Mouse (Mus musculus) liver, embryonic 13.5 days (tissue): Measurements from ENCODE around the gene Mtmr12. TPM values are rescaled to one million over a fixed set of nuclear protein-coding genes. Genes with fewer than 3 reads are reported as not detected.

Experiments used
- ATAC-seq: fragments of 200-750 bp; cut with Nextera tagmentation; 2 replicates; pipeline ENCODE4 v1.8.0; 2017; ENCODE audit warnings: low read depth, mild to moderate bottlenecking, moderate number of reproducible peaks, moderate library complexity
- DNase-seq: peaks from one replicate; pipeline ENCODE4 v3.0.0; 2022
- H3K27ac ChIP-seq: fragments of 300-500 bp; sonication (generic); 2 replicates; pipeline ENCODE4 v1.5.1; 2015; ENCODE audit warnings: moderate library complexity, mild to moderate bottlenecking, inconsistent platforms
- H3K27me3 ChIP-seq: fragments of 300-500 bp; sonication (generic); 2 replicates; pipeline ENCODE4 v1.6.1; 2015; ENCODE audit warnings: mild to moderate bottlenecking, inconsistent platforms
- H3K36me3 ChIP-seq: fragments of 300-500 bp; sonication (generic); 2 replicates; pipeline ENCODE4 v1.6.1; 2015; ENCODE audit warnings: mild to moderate bottlenecking, inconsistent platforms
- H3K4me1 ChIP-seq: fragments of 300-500 bp; sonication (generic); replicated peaks from 2 replicates; pipeline ENCODE4 v1.6.1; 2015; ENCODE audit warnings: inconsistent platforms
- H3K4me2 ChIP-seq: fragments of 300-500 bp; sonication (generic); 2 replicates; pipeline ENCODE4 v1.6.1; 2015; ENCODE audit warnings: inconsistent platforms, mild to moderate bottlenecking, moderate library complexity
- H3K4me3 ChIP-seq: fragments of 300-500 bp; sonication (generic); replicated peaks from 2 replicates; pipeline ENCODE4 v1.5.1; 2015; ENCODE audit warnings: mild to moderate bottlenecking, inconsistent platforms
- H3K9ac ChIP-seq: fragments of 300-500 bp; sonication (generic); 2 replicates; pipeline ENCODE4 v1.6.1; 2015; ENCODE audit warnings: mild to moderate bottlenecking, inconsistent platforms
- H3K9me3 ChIP-seq: fragments of 300-500 bp; sonication (generic); replicated peaks from 2 replicates; pipeline ENCODE4 v1.6.1; 2016; ENCODE audit warnings: inconsistent platforms
- WGBS: fragments of 180-500 bp; shearing (Covaris S2); methylation state at CpG from one replicate; pipeline ENCODE4 v1.1.7; 2015; ENCODE audit not compliant: insufficient replicate concordance; 5-methylcytosine and 5-hydroxymethylcytosine counted together
- polyA plus RNA-seq: library from polyadenylated mRNA; unstranded; fragments of >200 nt; fragmentation: Nextera tagmentation; extraction: Ambion mirVana; gene quantifications from 2 replicates; pipeline ENCODE4 v1.2.1, GENCODE M21; 2015

The Mtmr12 gene
- polyA plus RNA-seq, 1 experiment from 2014 or later: 6.3 TPM

DNA sequence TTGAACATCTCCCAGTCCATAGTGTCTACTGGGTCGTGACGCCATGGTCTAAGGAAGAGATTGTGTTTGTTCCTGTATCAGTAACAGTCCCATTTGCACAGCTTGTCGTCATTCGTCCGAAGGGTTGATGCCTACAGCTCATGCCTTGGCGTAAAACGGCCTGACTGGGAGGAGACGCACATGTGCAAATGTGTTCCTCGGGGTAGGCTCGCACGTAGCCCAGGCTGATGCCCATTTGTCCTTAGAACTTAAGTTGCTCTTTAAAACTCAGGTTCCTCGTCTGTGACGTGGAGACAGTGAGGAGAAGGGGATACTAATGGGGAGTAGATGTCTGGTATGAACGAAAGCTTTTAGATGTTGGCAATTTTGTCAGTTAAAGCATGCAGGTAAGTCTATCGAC, 22.1 kb downstream of the Mtmr12 start:
- Histone ChIP-seq H3K4me2 (no peak overlapping the region), H3K4me1 (peaks cover 94% of the 10 kb centered on the region)
- WGBS: 80% methylated on average over 15 of the region's 15 CpGs

DNA sequence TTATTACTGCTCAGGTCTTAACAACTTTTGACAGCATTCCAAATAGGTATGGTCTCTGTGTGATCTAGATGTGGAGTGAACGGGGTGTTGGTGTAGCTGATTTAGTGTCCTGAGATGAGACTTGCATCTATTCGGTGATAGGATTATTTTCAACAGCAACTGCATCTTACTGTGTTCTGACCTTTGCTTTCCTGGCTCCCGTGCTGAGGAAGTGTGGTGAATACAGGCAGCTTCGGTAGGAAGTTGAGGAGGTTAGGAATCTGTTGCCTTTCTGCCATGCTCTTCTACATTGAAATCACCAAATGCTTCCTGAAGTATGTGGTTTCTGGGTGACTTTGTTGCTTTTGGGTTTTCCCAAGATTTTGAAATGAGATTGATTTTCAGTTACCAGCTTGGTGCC, 22.5 kb downstream of the Mtmr12 start:
- no peak overlapping the region for H3K27ac ChIP-seq
- WGBS: 52% methylated on average over 4 of the region's 4 CpGs
- peaks cover 7% of the 10 kb centered on the region; the same call in 1 of the 2 replicates for H3K36me3 ChIP-seq
- no peaks in the 10 kb centered on the region for H3K27me3 ChIP-seq
- H3K9me3 ChIP-seq: no peaks in the 10 kb centered on the region
- no peak overlapping the region for H3K4me2 ChIP-seq
- no peak overlapping the region for H3K4me3 ChIP-seq
- DNase-seq (no peak), ATAC-seq (no peak)
- H3K4me1 ChIP-seq: peaks cover 94% of the 10 kb centered on the region
- H3K9ac ChIP-seq: no peak overlapping the region

More for the DNA sequence above, 22.1 kb downstream of the Mtmr12 start:
- peaks cover 7% of the 10 kb centered on the region; the same call in 1 of the 2 replicates for H3K36me3 ChIP-seq
- DNase-seq (no peak), ATAC-seq (no peak)
- no peaks in the 10 kb centered on the region for H3K27me3 ChIP-seq
- no peak overlapping the region for H3K9ac ChIP-seq
- no peak overlapping the region for H3K27ac ChIP-seq
- H3K9me3 ChIP-seq: no peaks in the 10 kb centered on the region
- H3K4me3 ChIP-seq: no peak overlapping the region

DNA sequence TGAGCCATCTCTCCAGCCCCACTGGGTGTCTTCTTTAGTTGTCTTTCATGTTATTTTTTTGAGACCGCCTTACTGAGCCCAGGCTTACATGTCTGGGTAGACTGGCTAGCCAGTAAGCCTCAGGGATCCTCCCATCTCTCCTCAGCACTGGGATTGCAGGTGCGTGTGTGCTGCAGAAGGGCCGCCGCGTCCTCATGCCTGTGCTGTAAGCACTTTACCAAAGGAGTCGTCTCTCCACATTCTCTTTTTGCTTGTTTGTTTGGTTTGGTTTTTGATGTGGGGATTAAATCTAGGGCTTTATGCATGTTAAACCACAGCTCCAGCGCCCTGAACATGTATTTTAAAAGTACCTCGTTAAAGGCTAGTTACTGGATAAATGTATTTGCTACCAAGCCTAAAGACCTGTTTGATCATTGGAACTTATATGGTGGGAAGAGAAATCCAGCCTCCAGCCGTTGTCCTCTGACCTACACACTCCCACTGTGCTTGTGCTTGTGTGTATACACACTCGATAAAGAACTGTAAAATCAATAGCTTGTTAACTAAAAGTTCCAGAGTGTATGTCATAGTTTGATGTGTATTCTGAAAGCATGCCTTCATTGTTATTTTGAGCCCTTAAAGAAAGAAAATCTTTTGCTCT, 24.9 kb downstream of the Mtmr12 start:
- DNase-seq (no peak), ATAC-seq (peak; percentile 43)
- Histone ChIP-seq H3K9ac (no peak overlapping the region), H3K9me3 (no peaks in the 10 kb centered on the region), H3K27ac (peak overlapping the region; percentile 56), H3K4me1 (peaks cover 81% of the 10 kb centered on the region), H3K4me2 (0 out of 2 replicates have a peak overlapping the region, but pooled peaks have one; percentile 13), H3K36me3 (peaks cover 25% of the 10 kb centered on the region), H3K4me3 (no peak overlapping the region), H3K27me3 (no peaks in the 10 kb centered on the region)
- WGBS: 66% methylated on average over 10 of the region's 10 CpGs

DNA sequence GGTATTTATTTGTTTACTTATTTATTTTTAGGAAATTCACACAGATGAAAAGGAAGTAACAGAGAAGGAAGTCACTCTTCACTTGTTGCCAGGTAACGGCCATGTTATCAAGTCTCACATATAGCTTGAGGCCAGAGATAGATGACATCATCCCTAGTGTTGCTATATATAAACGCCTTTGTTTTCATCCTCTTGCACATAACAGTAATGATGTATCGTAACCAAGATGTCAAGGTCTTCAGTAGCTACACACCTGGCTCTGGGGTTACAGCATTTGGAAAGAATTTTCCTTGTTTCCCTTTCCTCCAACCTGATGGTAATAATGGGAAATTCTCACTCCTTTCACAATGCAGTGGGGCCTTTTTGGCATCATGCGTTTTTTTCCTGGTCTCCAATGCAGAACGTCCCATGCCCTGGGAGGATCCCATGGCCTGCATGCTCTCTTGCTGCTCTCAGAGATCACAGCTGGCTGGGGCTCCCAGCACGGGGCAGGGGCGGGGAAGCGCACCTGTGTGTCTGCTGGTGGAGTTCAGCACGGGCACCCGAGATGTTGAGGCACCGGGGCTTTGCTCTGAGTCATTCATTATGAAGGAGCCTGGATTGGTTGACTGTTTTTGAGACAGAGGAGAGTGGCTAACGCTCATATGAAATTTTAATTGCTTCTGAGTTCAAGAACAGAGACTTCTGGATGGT, 25.6 kb downstream of the Mtmr12 start:
- peak overlapping the region; percentile 13; the same call in 1 of the 2 replicates for H3K4me2 ChIP-seq
- H3K9ac ChIP-seq: peak overlapping the region; percentile 5; the same call in 1 of the 2 replicates
- H3K36me3 ChIP-seq: peaks cover 26% of the 10 kb centered on the region
- 43% methylated on average over 12 of the region's 12 CpGs for WGBS
- H3K4me1 ChIP-seq: peaks cover 78% of the 10 kb centered on the region
- H3K27me3 ChIP-seq: no peaks in the 10 kb centered on the region
- H3K4me3 ChIP-seq: no peak overlapping the region
- peak; percentile 61 for ATAC-seq
- H3K9me3 ChIP-seq: no peaks in the 10 kb centered on the region
- no peak overlapping the region; the same call in 1 of the 2 replicates for H3K27ac ChIP-seq
- peak; percentile 23 for DNase-seq

DNA sequence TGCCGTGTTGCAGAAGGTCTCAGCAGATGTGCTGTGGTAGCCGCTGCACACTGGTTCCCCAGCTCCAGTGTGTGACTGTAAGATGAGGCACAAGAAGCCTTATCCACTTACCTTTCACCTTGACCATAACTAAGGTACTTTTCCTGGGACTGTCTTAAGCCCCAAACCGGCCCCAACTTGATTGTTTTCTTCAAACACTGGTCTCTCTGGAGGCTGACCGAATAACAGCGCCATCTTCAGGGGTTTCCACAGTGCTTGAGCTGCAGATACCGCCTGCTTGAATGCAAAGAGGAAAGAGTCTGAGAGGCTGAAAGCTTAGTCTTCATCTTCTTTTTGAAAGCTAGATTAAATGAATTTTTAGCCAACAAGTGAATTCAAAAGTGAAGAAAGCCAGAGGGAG, 26.6 kb downstream of the Mtmr12 start:
- 78% methylated on average over 6 of the region's 6 CpGs for WGBS
- peaks cover 77% of the 10 kb centered on the region for H3K4me1 ChIP-seq
- ATAC-seq: no peak

GRCm38 (mm10) chr15:12232429-12232828, 27.6 kb downstream of the Mtmr12 start:
- 82% methylated on average over 11 of the region's 11 CpGs for WGBS
- no peak overlapping the region for H3K27ac ChIP-seq

More for the DNA sequence above, 26.6 kb downstream of the Mtmr12 start:
- Histone ChIP-seq H3K36me3 (peaks cover 33% of the 10 kb centered on the region), H3K27ac (no peak overlapping the region), H3K4me2 (no peak overlapping the region), H3K9me3 (no peaks in the 10 kb centered on the region), H3K9ac (no peak overlapping the region), H3K27me3 (no peaks in the 10 kb centered on the region), H3K4me3 (no peak overlapping the region)
- DNase-seq: no peak

DNA sequence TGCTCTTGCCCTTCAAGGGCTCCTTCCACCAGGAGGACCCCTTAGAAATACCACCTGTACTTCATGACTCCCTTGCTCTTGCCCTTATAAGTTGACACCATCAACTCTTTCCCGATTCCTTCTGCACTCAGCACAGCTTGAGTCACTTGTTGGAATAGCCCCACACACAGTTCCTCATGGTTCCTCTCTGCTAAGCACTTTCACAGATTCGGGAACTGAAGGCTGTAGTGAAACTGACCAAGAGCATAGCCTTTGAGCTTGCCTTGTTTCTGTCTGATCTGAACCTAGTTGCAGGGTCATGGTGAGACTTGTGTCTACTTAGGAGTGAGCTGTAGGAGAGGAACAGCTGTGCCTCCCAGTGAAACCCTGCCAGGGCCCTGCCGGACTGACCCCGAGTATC, 28.2 kb downstream of the Mtmr12 start:
- Histone ChIP-seq H3K4me3 (no peak overlapping the region), H3K4me1 (peaks cover 75% of the 10 kb centered on the region), H3K27me3 (no peaks in the 10 kb centered on the region), H3K9ac (no peak overlapping the region), H3K36me3 (peaks cover 42% of the 10 kb centered on the region), H3K4me2 (no peak overlapping the region), H3K27ac (no peak overlapping the region), H3K9me3 (no peaks in the 10 kb centered on the region)
- DNase-seq: no peak
- WGBS: 79% methylated on average over 4 of the region's 4 CpGs
- ATAC-seq: no peak

More at GRCm38 (mm10) chr15:12232429-12232828, 27.6 kb downstream of the Mtmr12 start:
- no peak overlapping the region for H3K4me3 ChIP-seq
- H3K9me3 ChIP-seq: no peaks in the 10 kb centered on the region
- H3K36me3 ChIP-seq: peaks cover 36% of the 10 kb centered on the region
- no peaks in the 10 kb centered on the region for H3K27me3 ChIP-seq
- H3K9ac ChIP-seq: no peak overlapping the region
- DNase-seq (no peak), ATAC-seq (peak; percentile 40)
- H3K4me2 ChIP-seq: no peak overlapping the region
- H3K4me1 ChIP-seq: peaks cover 76% of the 10 kb centered on the region

DNA sequence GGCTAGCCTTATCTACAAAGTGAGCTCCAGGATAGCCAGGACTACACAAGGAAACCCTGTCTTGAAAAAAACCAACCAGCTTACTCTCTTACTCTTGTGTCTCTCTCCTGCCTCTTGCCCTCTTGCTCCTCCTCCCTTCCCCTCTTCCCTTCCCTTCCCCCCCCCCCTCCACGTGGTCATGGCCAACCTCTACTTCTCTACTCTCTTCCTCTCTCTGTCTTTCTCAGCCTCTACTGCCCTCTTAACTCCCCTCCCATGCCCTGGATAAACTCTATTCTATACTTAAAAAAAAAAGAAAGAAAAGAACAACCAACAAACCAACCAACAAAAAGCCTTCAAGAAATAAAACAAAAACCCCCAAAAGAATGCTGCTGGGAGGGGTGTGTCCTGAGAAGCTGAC, 30.7 kb downstream of the Mtmr12 start:
- ATAC-seq (no peak), DNase-seq (no peak)
- Histone ChIP-seq H3K27ac (no peak overlapping the region; the same call in 1 of the 2 replicates), H3K4me2 (no peak overlapping the region), H3K4me1 (peaks cover 51% of the 10 kb centered on the region), H3K27me3 (no peaks in the 10 kb centered on the region), H3K9ac (no peak overlapping the region), H3K36me3 (peaks cover 61% of the 10 kb centered on the region), H3K4me3 (no peak overlapping the region), H3K9me3 (no peaks in the 10 kb centered on the region)
- WGBS: 12% methylated on average over 1 of the region's 1 CpGs

- peaks cover 61% of the 10 kb centered on the region for H3K36me3 ChIP-seq
- H3K4me3 ChIP-seq: no peak overlapping the region
- ATAC-seq (no peak), DNase-seq (no peak)
- H3K27ac ChIP-seq: peak overlapping the region; percentile 18; the same call in 1 of the 2 replicates
- no peaks in the 10 kb centered on the region for H3K9me3 ChIP-seq
- no peak overlapping the region for H3K9ac ChIP-seq
- no peak overlapping the region for H3K4me2 ChIP-seq
- no peaks in the 10 kb centered on the region for H3K27me3 ChIP-seq
- 75% methylated on average over 4 of the region's 4 CpGs for WGBS
- H3K4me1 ChIP-seq: peaks cover 48% of the 10 kb centered on the region
These were observed 31.2 kb downstream of the Mtmr12 start for GRCm38 (mm10) chr15:12235983-12236382.

- Histone ChIP-seq H3K4me2 (no peak overlapping the region), H3K27me3 (no peaks in the 10 kb centered on the region), H3K9ac (no peak overlapping the region), H3K4me1 (peaks cover 42% of the 10 kb centered on the region), H3K27ac (peak overlapping the region; percentile 19; the same call in 1 of the 2 replicates), H3K36me3 (peaks cover 55% of the 10 kb centered on the region), H3K9me3 (no peaks in the 10 kb centered on the region), H3K4me3 (no peak overlapping the region)
- ATAC-seq: 0 out of 2 replicates have a peak, but pooled peaks have one; percentile 30
- DNase-seq: no peak
- WGBS: 18% methylated on average over 2 of the region's 2 CpGs
These were observed 32.1 kb downstream of the Mtmr12 start for GRCm38 (mm10) chr15:12236961-12237360.

- no peak for ATAC-seq
- Histone ChIP-seq H3K36me3 (peaks cover 55% of the 10 kb centered on the region), H3K4me1 (peaks cover 36% of the 10 kb centered on the region), H3K27ac (peak overlapping the region; percentile 19; the same call in 1 of the 2 replicates), H3K27me3 (no peaks in the 10 kb centered on the region), H3K9me3 (no peaks in the 10 kb centered on the region), H3K4me2 (no peak overlapping the region), H3K4me3 (no peak overlapping the region), H3K9ac (no peak overlapping the region)
- WGBS: 69% methylated on average over 4 of the region's 4 CpGs
- DNase-seq: no peak
These were observed 32.7 kb downstream of the Mtmr12 start for GRCm38 (mm10) chr15:12237539-12237938.
